In the genomic region with DNA sequence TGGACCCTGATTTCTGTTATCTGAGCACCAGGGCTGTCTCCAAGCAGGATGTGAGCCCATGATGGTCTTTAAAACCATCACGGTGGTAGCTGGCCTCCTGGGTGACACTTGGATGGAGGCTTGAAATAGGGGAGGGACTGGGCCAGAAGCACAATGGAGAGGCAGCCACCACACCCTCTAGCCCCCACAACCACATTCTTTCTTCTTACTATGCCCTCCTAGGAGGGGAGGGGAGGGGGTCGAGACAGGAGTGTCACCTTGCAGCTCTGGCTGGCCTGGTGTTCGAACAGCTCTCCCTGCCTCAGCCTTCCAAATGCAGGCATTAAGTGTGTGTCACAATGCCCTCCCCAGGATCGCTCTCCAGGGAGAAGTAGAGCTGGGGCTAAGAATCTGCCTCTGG, we compare ENCODE assay signal across 28 mouse cellular contexts. TPM values are rescaled to one million over a fixed set of nuclear protein-coding genes. Genes with fewer than 3 reads are reported as not detected.
DNase-seq lines count a peak whose midpoint lies in the region; ATAC-seq and TF ChIP-seq lines count a peak whose summit lies in the region.
"Had no signal": no experiment of that assay in that cellular context is flagged by ENCODE, and none has a peak within 500 bp of the region (broad histone marks: within the 10 kb centered on the region; RNA-seq: fewer than 3 reads in every experiment).

No protein-coding gene starts in this region.

- no peak for TF ChIP-seq CTCF in spleen, adult 2 months (IDR thresholded peaks at IDR 0.05; ENCODE audit: extremely low read depth, insufficient read depth, insufficient read length, insufficient replicate concordance)
- no peak for TF ChIP-seq CTCF in G1E (IDR thresholded peaks at IDR 0.05; ENCODE audit: low read depth, low read length)

- H3K27ac ChIP-seq in spleen, adult 2 months (ENCODE audit: insufficient read depth, low read length), result peak overlapping the region; percentile 94
- peak overlapping the region; percentile 88 for H3K27ac ChIP-seq in limb, embryonic 10.5 days
- no peak overlapping the region for H3K27ac ChIP-seq in neural tube, embryonic 15.5 days (replicated peaks)
- H3K27ac ChIP-seq: embryonic facial prominence, embryonic 12.5 days; kidney, embryonic 15.5 days; lung, embryonic 15.5 days; midbrain, embryonic 15.5 days had no signal

- H3K27me3 ChIP-seq in spleen, adult 2 months (ENCODE audit: control insufficient read depth, insufficient read depth, low read length), result no peaks in the 10 kb centered on the region
- no peaks in the 10 kb centered on the region for H3K27me3 ChIP-seq in G1E (ENCODE audit: insufficient read depth, low read length)
- peaks cover 5% of the 10 kb centered on the region; the same call in 1 of the 2 replicates for H3K27me3 ChIP-seq in limb, embryonic 10.5 days (ENCODE audit: low read depth, poor library complexity, severe bottlenecking)
- H3K27me3 ChIP-seq in neural tube, embryonic 15.5 days (replicated peaks), result peaks cover 6% of the 10 kb centered on the region; the same call in 1 of the 2 replicates
- H3K27me3 ChIP-seq: heart, embryonic 13.5 days; hindbrain, embryonic 15.5 days; kidney, embryonic 15.5 days; lung, embryonic 15.5 days; midbrain, embryonic 15.5 days had no signal

- no peaks in the 10 kb centered on the region for H3K9me3 ChIP-seq in G1E (replicated peaks)
- no peaks in the 10 kb centered on the region for H3K9me3 ChIP-seq in limb, embryonic 10.5 days (replicated peaks)
- H3K9me3 ChIP-seq in neural tube, embryonic 15.5 days (replicated peaks), result no peaks in the 10 kb centered on the region
- H3K9me3 ChIP-seq: embryonic facial prominence, embryonic 12.5 days; heart, embryonic 13.5 days; hindbrain, embryonic 15.5 days; kidney, embryonic 15.5 days; lung, embryonic 15.5 days; midbrain, embryonic 15.5 days had no signal

- H3K4me2 ChIP-seq in neural tube, embryonic 15.5 days, result no peak overlapping the region
- H3K4me2 ChIP-seq: embryonic facial prominence, embryonic 12.5 days; hindbrain, embryonic 15.5 days; kidney, embryonic 15.5 days; lung, embryonic 15.5 days; midbrain, embryonic 15.5 days had no signal

- no peak overlapping the region for H3K9ac ChIP-seq in neural tube, embryonic 15.5 days (replicated peaks)
- H3K9ac ChIP-seq: embryonic facial prominence, embryonic 12.5 days; forebrain, postnatal 0 days; heart, embryonic 13.5 days; hindbrain, embryonic 15.5 days; kidney, embryonic 15.5 days; lung, embryonic 15.5 days; midbrain, embryonic 15.5 days had no signal

- ATAC-seq in G1E (ENCODE audit: extremely low read depth, insufficient number of reproducible peaks, low FRiP score, poor library complexity, severe bottlenecking), result no peak
- no peak for ATAC-seq in neural tube, embryonic 15.5 days (ENCODE audit: low FRiP score)
- ATAC-seq: forebrain, postnatal 0 days; midbrain, embryonic 15.5 days had no signal

- no peak for TF ChIP-seq POLR2A in spleen, adult 2 months (IDR thresholded peaks at IDR 0.05; ENCODE audit: low read depth, low read length)

- H3K4me1 ChIP-seq in spleen, adult 2 months (ENCODE audit: control insufficient read depth, insufficient read depth, insufficient read length), result peaks cover 20% of the 10 kb centered on the region
- H3K4me1 ChIP-seq in G1E (ENCODE audit: insufficient read depth, low read depth, low read length), result peaks cover 85% of the 10 kb centered on the region
- peaks cover 60% of the 10 kb centered on the region for H3K4me1 ChIP-seq in limb, embryonic 10.5 days
- H3K4me1 ChIP-seq in neural tube, embryonic 15.5 days, result peaks cover 39% of the 10 kb centered on the region

- 76% methylated on average over 4 of the region's 4 CpGs for WGBS in spleen, adult 2 months
- 78% methylated on average over 4 of the region's 4 CpGs for WGBS in limb, embryonic 10.5 days
- 87% methylated on average over 4 of the region's 4 CpGs for WGBS in neural tube, embryonic 15.5 days

- peaks cover 46% of the 10 kb centered on the region for H3K36me3 ChIP-seq in spleen, adult 2 months (ENCODE audit: control insufficient read depth, insufficient read depth, low read length)
- H3K36me3 ChIP-seq in G1E (replicated peaks), result peaks cover 73% of the 10 kb centered on the region
- peaks cover 42% of the 10 kb centered on the region for H3K36me3 ChIP-seq in limb, embryonic 10.5 days
- no peaks in the 10 kb centered on the region for H3K36me3 ChIP-seq in neural tube, embryonic 15.5 days
- H3K36me3 ChIP-seq: hindbrain, embryonic 15.5 days; midbrain, embryonic 15.5 days had no signal

- no peak overlapping the region for H3K4me3 ChIP-seq in spleen, adult 2 months (ENCODE audit: extremely low read depth, insufficient read depth, insufficient read length)
- H3K4me3 ChIP-seq in G1E (ENCODE audit: low read depth, low read length), result peak overlapping the region; percentile 91; the same call in 1 of the 2 replicates
- no peak overlapping the region for H3K4me3 ChIP-seq in limb, embryonic 10.5 days
- no peak overlapping the region for H3K4me3 ChIP-seq in neural tube, embryonic 15.5 days (replicated peaks)
- H3K4me3 ChIP-seq: embryonic facial prominence, embryonic 12.5 days; heart, adult 2 months; heart, embryonic 13.5 days; hindbrain, embryonic 15.5 days; kidney, embryonic 15.5 days; lung, embryonic 15.5 days; midbrain, embryonic 15.5 days had no signal

- no peak for DNase-seq in spleen, adult 2 months (ENCODE audit: low read depth in 1 of 2, low spot score in 2 of 2)
- DNase-seq in spleen, adult 12 weeks (ENCODE audit: low spot score), result no peak
- DNase-seq in G1E (ENCODE audit: low spot score), result no peak
- DNase-seq in limb, embryonic 10.5 days (ENCODE audit: low spot score), result no peak
- no peak for DNase-seq in lung, postnatal 10 days
- no peak for DNase-seq in layer of hippocampus, adult 9-11 months
- DNase-seq: adrenal gland, adult 8-10 months; B cell, adult 2 months; cerebellum, adult 8-10 months; embryo, embryonic 11 days; forebrain, postnatal 0 days; heart, adult 2 months; heart, postnatal 10 days; kidney, adult 18-20 months; lung, postnatal 4 days; right cerebral cortex, postnatal 4 days had no signal

RNA-seq across cellular contexts. Expression of a gene that starts 4.3 kb away (rescaled TPM):
- 991 and 1,064 TPM in 2 replicates for polyA plus RNA-seq in spleen, adult 2 months (2012; rRNA removed)
- total RNA-seq in G1E (2014; fragmentation: Nextera tagmentation) (688 and 701 TPM in 2 replicates), G1E (2017) (142 and 164 TPM in 2 replicates)
- 838 and 989 TPM in 2 replicates for polyA plus RNA-seq in G1E (2012)
- polyA plus RNA-seq in limb, embryonic 10.5 days (2016; fragmentation: Nextera tagmentation; extraction: Ambion mirVana), result 98.8 and 126 TPM in 2 replicates
- polyA plus RNA-seq in neural tube, embryonic 15.5 days (2015; fragmentation: Nextera tagmentation; extraction: Ambion mirVana), result 71.5 and 149 TPM in 2 replicates

RNA-seq across cellular contexts. Expression of a gene that starts 17.4 kb away (rescaled TPM):
- 2.3 and 3.8 TPM in 2 replicates for polyA plus RNA-seq in spleen, adult 2 months (2012; rRNA removed)
- total RNA-seq in G1E (2014; fragmentation: Nextera tagmentation), result not detected in 2 replicates
- 0.16 and 0.35 TPM in 2 replicates for total RNA-seq in G1E (2017)
- polyA plus RNA-seq in G1E (2012), result not detected in 2 replicates
- polyA plus RNA-seq in limb, embryonic 10.5 days (2016; fragmentation: Nextera tagmentation; extraction: Ambion mirVana), result 0.13 and 0.24 TPM in 2 replicates
- 3.5 and 3.7 TPM in 2 replicates for polyA plus RNA-seq in neural tube, embryonic 15.5 days (2015; fragmentation: Nextera tagmentation; extraction: Ambion mirVana)
- total RNA-seq: heart, adult 2 months; heart, postnatal 10 days had no signal

RNA-seq across cellular contexts. Expression of a gene that starts 24.6 kb away (rescaled TPM):
- polyA plus RNA-seq in spleen, adult 2 months (2012; rRNA removed), result 0.77 and 1.3 TPM in 2 replicates
- total RNA-seq in G1E (2014; fragmentation: Nextera tagmentation) (not detected in 2 replicates), G1E (2017) (0.33 TPM in 1 of 2 replicates, not detected in the other)
- not detected in 2 replicates for polyA plus RNA-seq in G1E (2012)
- not detected in 2 replicates for polyA plus RNA-seq in limb, embryonic 10.5 days (2016; fragmentation: Nextera tagmentation; extraction: Ambion mirVana)
- not detected in 2 replicates for polyA plus RNA-seq in neural tube, embryonic 15.5 days (2015; fragmentation: Nextera tagmentation; extraction: Ambion mirVana)
- total RNA-seq: hematopoietic stem cell, adult 5-6 weeks had no signal
- polyA plus RNA-seq: embryonic facial prominence, embryonic 12.5 days; forebrain, embryonic 11.5 days; forebrain, postnatal 0 days; hindbrain, embryonic 15.5 days; intestine, embryonic 14.5 days; midbrain, embryonic 15.5 days; neural tube, embryonic 11.5 days; stomach, embryonic 14.5 days had no signal

RNA-seq across cellular contexts. Expression of a gene that starts 39.5 kb away (rescaled TPM):
- polyA plus RNA-seq in spleen, adult 2 months (2012; rRNA removed), result 7.7 and 7.8 TPM in 2 replicates
- total RNA-seq in G1E (2014; fragmentation: Nextera tagmentation) (15.4 and 20.0 TPM in 2 replicates), G1E (2017) (21.9 and 22.0 TPM in 2 replicates)
- 9.1 and 9.6 TPM in 2 replicates for polyA plus RNA-seq in G1E (2012)
- polyA plus RNA-seq in limb, embryonic 10.5 days (2016; fragmentation: Nextera tagmentation; extraction: Ambion mirVana), result 19.3 and 21.3 TPM in 2 replicates
- 15.3 and 16.9 TPM in 2 replicates for polyA plus RNA-seq in neural tube, embryonic 15.5 days (2015; fragmentation: Nextera tagmentation; extraction: Ambion mirVana)
